Mouse (Mus musculus): ENCODE measurements around the gene Vmn1r35. TPM values are rescaled to one million over a fixed set of nuclear protein-coding genes. Genes with fewer than 3 reads are reported as not detected.

Gene Vmn1r35
- not detected for polyA plus RNA-seq (2014; fragmentation: Illumina TruSeq; extraction: RNeasy Lipid Tissue Mini Kit (QIAGEN cat#74804); ENCODE audit: low read depth, low replicate concordance)

DNA sequence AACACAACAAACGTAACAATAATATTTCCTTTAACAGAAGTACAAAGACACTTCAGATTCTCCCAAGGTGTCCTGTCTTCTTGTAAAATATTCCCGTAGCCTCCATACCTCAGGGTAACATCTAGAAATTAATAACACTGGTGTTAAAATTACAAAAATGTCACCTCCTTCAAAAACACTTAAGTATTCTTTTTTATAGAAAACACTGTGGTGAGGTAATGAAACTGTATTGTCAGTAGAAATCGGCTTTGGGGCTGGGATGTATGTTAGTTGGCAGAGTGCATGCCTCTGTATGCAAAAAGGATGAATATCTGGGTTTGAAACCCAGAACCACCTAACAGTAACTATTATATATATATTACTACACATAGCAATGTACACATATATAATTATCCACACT lies at the start of gene Vmn1r35:
Gene Vmn1r35, minus strand, starts transcription at position 101 of the 400 bp plus-strand sequence.

DNA sequence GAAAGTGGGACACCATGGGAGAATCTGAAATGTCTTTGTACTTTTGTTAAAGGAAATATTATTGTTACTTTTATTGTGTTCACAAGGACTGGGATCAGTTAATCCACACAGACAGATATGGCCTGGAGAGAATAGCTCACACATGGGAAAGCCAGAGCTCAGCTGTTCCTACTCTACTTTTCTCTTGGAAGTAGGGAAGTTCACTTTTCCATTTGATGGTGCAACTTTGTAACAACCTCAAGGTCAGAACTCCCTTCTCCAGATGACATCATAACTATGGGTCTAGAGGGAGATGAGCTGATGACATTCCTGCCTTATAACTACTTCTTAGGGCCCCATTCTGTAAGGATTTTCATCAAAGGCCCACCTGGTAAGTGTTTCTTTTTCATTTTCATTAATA lies 43.4 kb upstream of the Vmn1r35 start, which contains the start of gene Vmn1r37:
Gene Vmn1r37, plus strand, starts transcription at position 301 of the 400 bp plus-strand sequence.

DNA sequence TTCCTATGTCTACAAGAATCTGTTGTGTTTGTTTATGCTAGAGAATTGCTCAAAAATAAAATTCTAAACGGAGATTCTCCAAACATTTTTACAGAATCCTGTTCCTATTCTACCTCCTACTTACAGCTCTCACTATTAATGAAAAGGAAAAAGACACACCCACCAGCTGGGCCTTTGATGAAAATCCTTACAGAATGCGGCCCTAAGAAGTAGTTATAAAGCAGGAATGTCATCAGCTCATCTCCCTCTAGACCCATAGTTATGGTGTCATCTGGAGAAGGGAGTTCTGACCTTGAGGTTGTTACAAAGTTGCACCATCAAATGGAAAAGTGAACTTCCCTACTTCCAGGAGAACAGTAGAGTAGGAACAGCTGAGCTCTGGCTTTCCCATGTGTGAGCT lies 33.4 kb upstream of the Vmn1r35 start, which contains the start of gene Vmn1r36:
Gene Vmn1r36, minus strand, starts transcription at position 101 of the 400 bp plus-strand sequence.

DNA sequence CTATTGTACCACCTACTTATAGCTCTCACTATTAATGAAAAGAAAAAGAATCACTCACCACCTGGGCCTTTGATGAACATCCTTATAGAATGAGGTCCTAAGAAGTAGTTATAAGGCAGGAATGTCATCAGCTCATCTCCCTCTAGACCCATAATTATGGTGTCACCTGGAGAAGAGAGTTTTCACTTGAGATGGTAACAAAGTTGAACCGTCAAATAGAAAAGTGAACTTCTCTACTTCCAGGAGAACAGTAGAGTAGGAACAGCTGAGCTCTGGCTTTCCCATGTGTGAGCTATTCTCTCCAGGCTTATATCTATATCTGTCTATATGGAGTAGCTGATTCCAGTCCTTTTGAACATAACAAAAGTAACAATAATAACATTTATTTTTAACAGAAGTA lies 41.9 kb downstream of the Vmn1r35 start, which contains the start of gene Vmn1r34:
Gene Vmn1r34, minus strand, starts transcription at position 101 of the 400 bp plus-strand sequence.

Other genes starting within 250 kb of the Vmn1r35 start
- 18.1 TPM for gene Mad2l1, start 150.5 kb downstream of the Vmn1r35 start, polyA plus RNA-seq (2014; fragmentation: Illumina TruSeq; extraction: RNeasy Lipid Tissue Mini Kit (QIAGEN cat#74804); ENCODE audit: low read depth, low replicate concordance)
- not detected for gene Vmn1r32, start 125.8 kb downstream of the Vmn1r35 start, polyA plus RNA-seq (2014; fragmentation: Illumina TruSeq; extraction: RNeasy Lipid Tissue Mini Kit (QIAGEN cat#74804); ENCODE audit: low read depth, low replicate concordance)
- gene Vmn1r33, start 67.6 kb downstream of the Vmn1r35 start, polyA plus RNA-seq (2014; fragmentation: Illumina TruSeq; extraction: RNeasy Lipid Tissue Mini Kit (QIAGEN cat#74804); ENCODE audit: low read depth, low replicate concordance) = not detected
- gene Vmn1r34, start 42.0 kb downstream of the Vmn1r35 start, polyA plus RNA-seq (2014; fragmentation: Illumina TruSeq; extraction: RNeasy Lipid Tissue Mini Kit (QIAGEN cat#74804); ENCODE audit: low read depth, low replicate concordance) = not detected
- gene Vmn1r36, start 33.3 kb upstream of the Vmn1r35 start, polyA plus RNA-seq (2014; fragmentation: Illumina TruSeq; extraction: RNeasy Lipid Tissue Mini Kit (QIAGEN cat#74804); ENCODE audit: low read depth, low replicate concordance) = not detected
- not detected for gene Vmn1r37, start 43.5 kb upstream of the Vmn1r35 start, polyA plus RNA-seq (2014; fragmentation: Illumina TruSeq; extraction: RNeasy Lipid Tissue Mini Kit (QIAGEN cat#74804); ENCODE audit: low read depth, low replicate concordance)
- gene Vmn1r38, start 96.7 kb upstream of the Vmn1r35 start, polyA plus RNA-seq (2014; fragmentation: Illumina TruSeq; extraction: RNeasy Lipid Tissue Mini Kit (QIAGEN cat#74804); ENCODE audit: low read depth, low replicate concordance) = not detected
- not detected for gene Vmn1r39, start 124.7 kb upstream of the Vmn1r35 start, polyA plus RNA-seq (2014; fragmentation: Illumina TruSeq; extraction: RNeasy Lipid Tissue Mini Kit (QIAGEN cat#74804); ENCODE audit: low read depth, low replicate concordance)
- gene Gng12, start 210.5 kb upstream of the Vmn1r35 start, polyA plus RNA-seq (2014; fragmentation: Illumina TruSeq; extraction: RNeasy Lipid Tissue Mini Kit (QIAGEN cat#74804); ENCODE audit: low read depth, low replicate concordance) = 409 TPM